Mouse (Mus musculus) hindbrain, embryonic 13.5 days (tissue): ENCODE measurements around the gene Arl15. TPM values are rescaled to one million over a fixed set of nuclear protein-coding genes. Genes with fewer than 3 reads are reported as not detected.

Experiments used
- ATAC-seq: fragments of 200-750 bp; cut with Nextera tagmentation; 2 replicates; pipeline ENCODE4 v1.8.0; 2017; ENCODE audit warnings: moderate TSS enrichment; ENCODE audit not compliant: low FRiP score
- H3K27ac ChIP-seq: fragments of 300-500 bp; sonication (generic); 2 replicates; pipeline ENCODE4 v1.5.1; 2015; ENCODE audit warnings: inconsistent platforms, mild to moderate bottlenecking, moderate library complexity
- H3K27me3 ChIP-seq: fragments of 300-500 bp; sonication (generic); 2 replicates; pipeline ENCODE4 v1.6.1; 2015; ENCODE audit warnings: mild to moderate bottlenecking, inconsistent platforms
- H3K36me3 ChIP-seq: fragments of 300-500 bp; sonication (generic); 2 replicates; pipeline ENCODE4 v1.6.1; 2015; ENCODE audit warnings: mild to moderate bottlenecking, inconsistent platforms
- H3K4me1 ChIP-seq: fragments of 300-500 bp; sonication (generic); replicated peaks from 2 replicates; pipeline ENCODE4 v1.6.1; 2015; ENCODE audit warnings: inconsistent platforms
- H3K4me2 ChIP-seq: fragments of 300-500 bp; sonication (generic); 2 replicates; pipeline ENCODE4 v1.6.1; 2015; ENCODE audit warnings: inconsistent platforms, mild to moderate bottlenecking, moderate library complexity
- H3K4me3 ChIP-seq: fragments of 300-500 bp; sonication (generic); 2 replicates; pipeline ENCODE4 v1.5.1; 2015; ENCODE audit warnings: mild to moderate bottlenecking, inconsistent platforms
- H3K9ac ChIP-seq: fragments of 300-500 bp; sonication (generic); 2 replicates; pipeline ENCODE4 v1.6.1; 2015; ENCODE audit warnings: mild to moderate bottlenecking, inconsistent platforms
- H3K9me3 ChIP-seq: fragments of 300-500 bp; sonication (generic); 2 replicates; pipeline ENCODE4 v1.6.1; 2016; ENCODE audit warnings: inconsistent platforms
- WGBS: fragments of 180-500 bp; shearing (Covaris S2); methylation state at CpG from one replicate; pipeline ENCODE4 v1.1.7; 2015; 5-methylcytosine and 5-hydroxymethylcytosine counted together
- polyA plus RNA-seq: library from polyadenylated mRNA; unstranded; fragments of >200 nt; fragmentation: Nextera tagmentation; extraction: Ambion mirVana; gene quantifications from 2 replicates; pipeline ENCODE4 v1.2.1, GENCODE M21; 2015

Gene Arl15
- polyA plus RNA-seq, 1 experiment from 2014 or later, result 17.3 TPM

DNA sequence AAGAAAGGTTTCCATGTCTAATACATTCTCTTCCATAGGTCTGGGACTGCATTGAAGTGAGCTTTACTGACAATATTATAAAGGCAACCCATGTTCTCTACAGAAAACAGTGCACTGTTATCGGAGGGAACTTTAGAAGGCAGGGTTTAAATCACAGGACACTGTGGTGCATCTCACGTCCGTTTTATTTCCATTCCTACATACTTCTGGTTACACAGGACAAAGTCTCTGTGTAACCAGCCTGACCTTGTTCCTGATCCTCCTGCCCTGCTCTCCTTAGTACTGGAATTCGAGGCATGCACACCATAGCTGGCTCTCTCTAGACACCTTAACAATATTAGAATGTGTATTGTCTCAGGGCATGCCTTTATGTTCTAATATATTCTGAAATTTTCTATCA is 368.4 kb downstream of the Arl15 start:
- Histone ChIP-seq H3K9me3 (no peaks in the 10 kb centered on the region), H3K9ac (no peak overlapping the region), H3K4me1 (peaks cover 28% of the 10 kb centered on the region), H3K4me3 (no peak overlapping the region), H3K27me3 (no peaks in the 10 kb centered on the region), H3K36me3 (no peaks in the 10 kb centered on the region), H3K4me2 (no peak overlapping the region), H3K27ac (no peak overlapping the region)
- ATAC-seq, result no peak
- WGBS, result 81% methylated on average over 4 of the region's 4 CpGs

GRCm38 (mm10) chr13:114165616-114166015 is 371.3 kb downstream of the Arl15 start:
- Histone ChIP-seq H3K36me3 (no peaks in the 10 kb centered on the region), H3K4me1 (peaks cover 9% of the 10 kb centered on the region; the same call in 1 of the 2 replicates), H3K27ac (no peak overlapping the region), H3K27me3 (no peaks in the 10 kb centered on the region), H3K9me3 (no peaks in the 10 kb centered on the region), H3K4me2 (no peak overlapping the region), H3K9ac (no peak overlapping the region), H3K4me3 (no peak overlapping the region)
- WGBS, result 76% methylated on average over 7 of the region's 7 CpGs
- ATAC-seq, result no peak

- no peaks in the 10 kb centered on the region for H3K27me3 ChIP-seq
- no peak overlapping the region for H3K4me2 ChIP-seq
- H3K27ac ChIP-seq, result no peak overlapping the region
- H3K36me3 ChIP-seq, result no peaks in the 10 kb centered on the region
- H3K9me3 ChIP-seq, result no peaks in the 10 kb centered on the region
- 67% methylated on average over 12 of the region's 12 CpGs for WGBS
- H3K4me1 ChIP-seq, result peaks cover 9% of the 10 kb centered on the region; the same call in 1 of the 2 replicates
- H3K9ac ChIP-seq, result no peak overlapping the region
- H3K4me3 ChIP-seq, result no peak overlapping the region
- ATAC-seq, result no peak
Observed at GRCm38 (mm10) chr13:114166439-114167183, 372.3 kb downstream of the Arl15 start.

DNA sequence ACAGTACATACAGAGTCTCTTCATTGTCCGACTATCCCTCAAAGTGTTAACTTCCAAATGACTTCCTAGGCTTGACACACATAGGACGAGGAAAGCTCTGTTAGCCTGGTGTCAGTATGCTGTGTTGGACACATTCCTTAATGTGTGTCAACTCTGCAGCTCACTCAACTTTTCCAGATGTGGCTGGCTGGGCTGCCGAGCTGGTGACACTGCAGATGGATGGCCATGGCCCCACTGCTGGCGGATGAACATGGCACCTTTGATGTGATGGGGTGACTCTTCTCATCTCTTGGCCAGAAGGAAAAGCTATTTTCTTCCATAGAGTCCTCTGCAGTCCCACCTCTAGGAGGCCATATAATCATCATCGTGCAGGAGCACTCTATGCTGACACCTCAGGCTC is 375.8 kb downstream of the Arl15 start:
- Histone ChIP-seq H3K36me3 (no peaks in the 10 kb centered on the region), H3K4me3 (no peak overlapping the region), H3K4me1 (peaks cover 9% of the 10 kb centered on the region; the same call in 1 of the 2 replicates), H3K27ac (no peak overlapping the region), H3K4me2 (no peak overlapping the region), H3K27me3 (no peaks in the 10 kb centered on the region), H3K9ac (no peak overlapping the region), H3K9me3 (no peaks in the 10 kb centered on the region)
- 84% methylated on average over 5 of the region's 5 CpGs for WGBS
- no peak for ATAC-seq

DNA sequence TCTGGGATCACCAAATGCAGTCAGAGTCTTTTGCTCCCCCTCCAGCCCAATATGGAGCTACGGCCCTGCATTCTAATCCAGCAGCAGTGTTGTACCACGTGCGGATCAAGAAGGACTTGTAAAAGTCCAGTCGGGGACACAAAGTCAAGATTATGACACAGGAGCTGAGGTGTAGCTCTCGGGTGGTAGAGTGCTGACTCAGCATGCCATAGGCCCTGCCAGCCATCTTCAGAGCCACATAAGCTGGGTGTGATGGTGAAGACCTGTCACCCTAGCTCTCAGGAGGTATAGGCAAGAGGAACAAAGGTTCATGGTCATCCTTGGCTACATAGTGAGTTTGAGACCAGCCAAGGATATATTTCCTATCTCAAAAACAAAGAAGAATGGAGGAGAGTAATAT is 377.2 kb downstream of the Arl15 start:
- Histone ChIP-seq H3K9me3 (no peaks in the 10 kb centered on the region), H3K27ac (no peak overlapping the region), H3K4me1 (peaks cover 7% of the 10 kb centered on the region; the same call in 1 of the 2 replicates), H3K36me3 (no peaks in the 10 kb centered on the region), H3K4me2 (no peak overlapping the region), H3K4me3 (no peak overlapping the region), H3K27me3 (no peaks in the 10 kb centered on the region), H3K9ac (no peak overlapping the region)
- 93% methylated on average over 5 of the region's 5 CpGs for WGBS
- ATAC-seq, result no peak

GRCm38 (mm10) chr13:114188107-114188506 is 393.8 kb downstream of the Arl15 start:
- no peak for ATAC-seq

GRCm38 (mm10) chr13:114188801-114189200 is 394.5 kb downstream of the Arl15 start:
- WGBS, result 94% methylated on average over 7 of the region's 7 CpGs
- no peaks in the 10 kb centered on the region for H3K36me3 ChIP-seq
- H3K27ac ChIP-seq, result no peak overlapping the region
- no peaks in the 10 kb centered on the region for H3K4me1 ChIP-seq
- no peaks in the 10 kb centered on the region for H3K27me3 ChIP-seq
- no peak overlapping the region for H3K4me2 ChIP-seq
- H3K9me3 ChIP-seq, result no peaks in the 10 kb centered on the region
- no peak overlapping the region for H3K9ac ChIP-seq
- ATAC-seq, result no peak
- H3K4me3 ChIP-seq, result no peak overlapping the region

More at GRCm38 (mm10) chr13:114188107-114188506, 393.8 kb downstream of the Arl15 start:
- Histone ChIP-seq H3K36me3 (no peaks in the 10 kb centered on the region), H3K4me1 (no peaks in the 10 kb centered on the region), H3K9ac (no peak overlapping the region), H3K9me3 (no peaks in the 10 kb centered on the region), H3K4me2 (no peak overlapping the region), H3K4me3 (no peak overlapping the region), H3K27ac (no peak overlapping the region), H3K27me3 (no peaks in the 10 kb centered on the region)
- WGBS, result 94% methylated on average over 7 of the region's 7 CpGs

GRCm38 (mm10) chr13:114189441-114189840 is 395.1 kb downstream of the Arl15 start:
- Histone ChIP-seq H3K9ac (no peak overlapping the region), H3K36me3 (no peaks in the 10 kb centered on the region), H3K27ac (no peak overlapping the region), H3K27me3 (no peaks in the 10 kb centered on the region), H3K4me3 (no peak overlapping the region), H3K9me3 (no peaks in the 10 kb centered on the region), H3K4me1 (no peaks in the 10 kb centered on the region), H3K4me2 (no peak overlapping the region)
- WGBS, result 61% methylated on average over 6 of the region's 6 CpGs
- ATAC-seq, result no peak

GRCm38 (mm10) chr13:114190898-114191297 is 396.6 kb downstream of the Arl15 start:
- no peaks in the 10 kb centered on the region for H3K27me3 ChIP-seq

DNA sequence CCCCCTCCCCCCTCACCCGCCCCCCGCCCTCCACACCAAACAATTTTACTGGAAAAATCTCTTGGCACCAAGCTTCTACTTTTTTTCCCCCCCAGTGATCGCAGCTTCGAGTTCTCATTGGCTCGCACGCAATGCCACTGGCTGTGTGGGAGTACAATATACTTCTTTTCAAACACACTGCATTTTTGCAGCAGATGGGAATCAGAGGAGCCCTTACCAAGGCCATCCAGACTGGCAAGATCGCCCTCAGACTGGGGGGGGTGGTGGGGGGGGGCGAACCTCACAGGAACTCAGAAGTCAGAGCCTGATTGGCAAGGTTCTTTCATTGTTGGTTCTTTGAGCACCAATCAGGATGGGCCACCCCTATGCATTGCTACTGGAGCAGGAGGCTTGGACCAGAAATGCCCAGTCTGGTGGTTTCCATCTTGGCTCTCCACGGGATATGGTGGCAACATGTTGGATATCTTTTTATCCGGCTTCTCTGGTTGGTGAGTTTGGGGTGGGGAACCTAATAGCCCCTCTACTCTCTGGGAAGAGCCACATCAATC is 404.0 kb downstream of the Arl15 start:
- H3K27ac ChIP-seq, result no peak overlapping the region
- no peaks in the 10 kb centered on the region for H3K9me3 ChIP-seq
- H3K4me2 ChIP-seq, result no peak overlapping the region
- no peaks in the 10 kb centered on the region for H3K36me3 ChIP-seq
- no peaks in the 10 kb centered on the region for H3K4me1 ChIP-seq
- 85% methylated on average over 10 of the region's 10 CpGs for WGBS
- H3K27me3 ChIP-seq, result no peaks in the 10 kb centered on the region
- no peak for ATAC-seq
- H3K4me3 ChIP-seq, result no peak overlapping the region
- no peak overlapping the region for H3K9ac ChIP-seq

More at GRCm38 (mm10) chr13:114190898-114191297, 396.6 kb downstream of the Arl15 start:
- no peaks in the 10 kb centered on the region for H3K4me1 ChIP-seq
- no peak overlapping the region for H3K27ac ChIP-seq
- WGBS, result 92% methylated on average over 10 of the region's 10 CpGs
- no peak overlapping the region for H3K4me3 ChIP-seq
- H3K9ac ChIP-seq, result no peak overlapping the region
- ATAC-seq, result no peak
- no peaks in the 10 kb centered on the region for H3K9me3 ChIP-seq
- no peaks in the 10 kb centered on the region for H3K36me3 ChIP-seq
- no peak overlapping the region for H3K4me2 ChIP-seq

DNA sequence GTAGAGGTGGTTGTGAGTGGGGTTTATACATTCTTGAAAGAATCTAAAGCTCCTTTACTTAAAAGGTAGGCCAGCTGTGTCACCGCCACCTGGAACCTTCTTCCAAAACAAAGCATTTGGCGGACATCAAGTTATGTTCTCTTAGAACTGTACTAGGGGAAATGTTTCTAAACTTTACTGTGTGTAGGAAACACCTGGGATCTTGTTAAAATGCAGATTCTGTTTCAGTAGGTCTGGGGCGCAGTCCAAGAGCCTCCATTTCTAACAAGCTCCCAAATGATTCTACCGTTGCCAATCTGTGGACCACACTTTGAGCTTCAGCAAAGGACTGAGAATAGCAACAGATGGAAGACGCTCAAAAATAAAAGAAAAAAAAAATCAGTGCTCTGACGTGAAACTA is 405.4 kb downstream of the Arl15 start:
- no peaks in the 10 kb centered on the region for H3K27me3 ChIP-seq
- no peak overlapping the region for H3K4me2 ChIP-seq
- H3K27ac ChIP-seq, result no peak overlapping the region
- H3K4me3 ChIP-seq, result no peak overlapping the region
- no peaks in the 10 kb centered on the region for H3K4me1 ChIP-seq
- H3K36me3 ChIP-seq, result no peaks in the 10 kb centered on the region
- ATAC-seq, result no peak
- H3K9ac ChIP-seq, result no peak overlapping the region
- 92% methylated on average over 6 of the region's 6 CpGs for WGBS
- no peaks in the 10 kb centered on the region for H3K9me3 ChIP-seq

- no peaks in the 10 kb centered on the region for H3K36me3 ChIP-seq
- no peak for ATAC-seq
- 91% methylated on average over 7 of the region's 7 CpGs for WGBS
- no peaks in the 10 kb centered on the region for H3K27me3 ChIP-seq
- no peak overlapping the region for H3K4me3 ChIP-seq
- H3K4me1 ChIP-seq, result no peaks in the 10 kb centered on the region
- H3K9ac ChIP-seq, result no peak overlapping the region
- H3K4me2 ChIP-seq, result no peak overlapping the region
- H3K27ac ChIP-seq, result no peak overlapping the region
- H3K9me3 ChIP-seq, result no peaks in the 10 kb centered on the region
Observed at GRCm38 (mm10) chr13:114200545-114200944, 406.2 kb downstream of the Arl15 start.
